Mouse (Mus musculus): Measurements from ENCODE around the gene Tspoap1. TPM values are rescaled to one million over a fixed set of nuclear protein-coding genes. Genes with fewer than 3 reads are reported as not detected.

The Tspoap1 gene
- polyA plus RNA-seq, 1 experiment, result 0.04 TPM

GRCm38 (mm10) chr11:87735691-87736090 is 24.6 kb upstream of the Tspoap1 start:
- H3K4me3 ChIP-seq, result peak overlapping the region; percentile 91
- TF ChIP-seq MYOG (IDR thresholded peaks at IDR 0.05; ENCODE audit: control insufficient read depth in 1 of 3, insufficient read depth in 1 of 3, insufficient read length in 2 of 3, low read depth in 2 of 3) (no peak), REST (IDR thresholded peaks at IDR 0.05; ENCODE audit: insufficient read depth, insufficient read length) (no peak), POLR2AphosphoS2 (IDR thresholded peaks at IDR 0.05; ENCODE audit: insufficient read length, low read depth) (no peak), POLR2A (IDR thresholded peaks at IDR 0.05; ENCODE audit: insufficient read length, low read depth) (no peak), SRF (IDR thresholded peaks at IDR 0.05; ENCODE audit: control insufficient read depth, insufficient read length, low read depth) (no peak), MYOD1 (IDR thresholded peaks at IDR 0.05; ENCODE audit: control insufficient read depth in 1 of 3, insufficient read length in 2 of 3, low read depth in 2 of 3) (no peak), E2F4 (IDR thresholded peaks at IDR 0.05; ENCODE audit: insufficient read depth) (no peak), CEBPB (IDR thresholded peaks at IDR 0.05; ENCODE audit: insufficient read depth, poor library complexity, severe bottlenecking) (no peak)
- H3K36me3 ChIP-seq (ENCODE audit: control insufficient read depth, insufficient read depth), result peaks cover 13% of the 10 kb centered on the region
- H3K4me2 ChIP-seq (ENCODE audit: low read depth), result no peak overlapping the region
- H3K27me3 ChIP-seq (ENCODE audit: control insufficient read depth, insufficient read depth, insufficient read length), result peaks cover 7% of the 10 kb centered on the region
- no peak overlapping the region for H3ac ChIP-seq (ENCODE audit: control insufficient read depth, insufficient read length)
- H3K79me2 ChIP-seq (ENCODE audit: control insufficient read depth, insufficient read depth), result peaks cover 13% of the 10 kb centered on the region

DNA sequence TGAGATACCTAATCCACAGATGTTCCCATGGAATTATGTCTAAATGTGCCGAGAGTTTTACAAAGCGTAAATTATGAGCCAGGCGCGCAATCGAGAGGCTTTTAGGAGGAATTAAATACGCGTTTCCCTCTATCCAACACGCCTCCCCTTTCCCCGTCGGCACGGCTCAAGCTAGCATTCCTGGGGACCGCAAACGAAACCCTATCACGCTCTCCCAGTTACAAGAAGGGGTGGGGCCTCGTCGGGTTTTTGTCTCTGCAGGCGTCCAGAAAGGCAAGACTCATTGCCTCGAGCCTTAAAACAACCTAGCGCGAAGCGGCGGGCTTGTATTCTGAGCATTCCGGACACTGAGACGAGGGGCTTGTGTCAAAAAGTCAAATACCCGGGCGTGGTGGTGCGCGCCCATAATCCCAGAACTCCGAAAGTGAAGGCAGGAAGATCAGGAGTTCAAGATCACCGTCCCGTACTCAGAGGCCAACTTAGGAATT is 23.6 kb upstream of the Tspoap1 start:
- H3K27me3 ChIP-seq (ENCODE audit: control insufficient read depth, insufficient read depth, insufficient read length), result peaks cover 7% of the 10 kb centered on the region
- H3K4me2 ChIP-seq (ENCODE audit: low read depth), result peak overlapping the region; percentile 80
- peak overlapping the region; percentile 91 for H3K4me3 ChIP-seq
- TF ChIP-seq TCF3 (IDR thresholded peaks at IDR 0.05; ENCODE audit: insufficient read length, low read depth), result no peak
- H3ac ChIP-seq (ENCODE audit: control insufficient read depth, insufficient read length), result peak overlapping the region; percentile 56
- H3K79me2 ChIP-seq (ENCODE audit: control insufficient read depth, insufficient read depth), result peaks cover 13% of the 10 kb centered on the region
- H3K36me3 ChIP-seq (ENCODE audit: control insufficient read depth, insufficient read depth), result peaks cover 14% of the 10 kb centered on the region

DNA sequence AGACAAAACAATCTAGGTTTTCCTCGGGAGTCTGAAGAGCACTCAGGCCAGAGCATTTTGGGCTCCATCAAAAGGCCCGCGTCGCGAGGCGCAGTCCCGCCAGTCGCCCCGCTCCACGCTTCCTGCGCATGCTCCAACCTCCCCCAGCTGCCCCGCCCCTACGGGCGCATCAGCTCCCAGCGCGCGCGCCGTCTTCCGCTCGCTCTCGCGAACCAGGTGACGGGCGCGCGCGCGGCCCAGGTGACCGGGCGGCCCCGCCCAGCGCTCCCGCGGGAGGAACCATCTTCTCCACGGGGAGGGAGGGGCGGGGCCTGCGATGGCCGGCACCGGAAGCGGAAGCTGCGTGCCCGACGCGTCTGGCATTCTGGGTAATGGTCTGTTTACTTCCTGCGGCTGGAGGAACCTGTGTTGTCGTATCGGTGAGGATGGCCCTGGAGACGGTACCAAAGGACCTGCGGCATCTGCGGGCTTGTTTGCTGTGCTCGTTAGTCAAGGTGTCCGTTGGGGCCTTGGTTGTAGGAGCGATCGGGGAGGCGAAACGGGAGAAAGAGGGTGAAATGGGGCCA is 23.1 kb upstream of the Tspoap1 start, which contains the start of gene Supt4a:
Gene Supt4a (plus strand): TSS at position 378 of the 566 bp plus-strand sequence.
- H3K27me3 ChIP-seq (ENCODE audit: control insufficient read depth, insufficient read depth, insufficient read length), result peaks cover 7% of the 10 kb centered on the region
- TF ChIP-seq MYOG (IDR thresholded peaks at IDR 0.05; ENCODE audit: control insufficient read depth in 1 of 3, insufficient read depth in 1 of 3, insufficient read length in 2 of 3, low read depth in 2 of 3), result peak in 2 of 3 experiments; percentile 30 to 46
- TF ChIP-seq REST (IDR thresholded peaks at IDR 0.05; ENCODE audit: insufficient read depth, insufficient read length), result no peak
- TF ChIP-seq TCF3 (IDR thresholded peaks at IDR 0.05; ENCODE audit: insufficient read length, low read depth), result no peak
- TF ChIP-seq USF1 (IDR thresholded peaks at IDR 0.05; ENCODE audit: low read depth), result no peak
- TF ChIP-seq MYOD1 (IDR thresholded peaks at IDR 0.05; ENCODE audit: control insufficient read depth in 1 of 3, insufficient read length in 2 of 3, low read depth in 2 of 3), result peak in 1 of 3 experiments; percentile 60
- peak; percentile 60 for TF ChIP-seq E2F4 (IDR thresholded peaks at IDR 0.05; ENCODE audit: insufficient read depth)
- peak; percentile 59 for TF ChIP-seq POLR2A (IDR thresholded peaks at IDR 0.05; ENCODE audit: insufficient read length, low read depth)
- no peak for TF ChIP-seq MAX (IDR thresholded peaks at IDR 0.05; ENCODE audit: low read depth)
- TF ChIP-seq TCF12 (IDR thresholded peaks at IDR 0.05; ENCODE audit: insufficient read depth, poor library complexity, severe bottlenecking), result no peak
- peak; percentile 66 for TF ChIP-seq POLR2AphosphoS2 (IDR thresholded peaks at IDR 0.05; ENCODE audit: insufficient read length, low read depth)
- no peak for TF ChIP-seq CEBPB (IDR thresholded peaks at IDR 0.05; ENCODE audit: insufficient read depth, poor library complexity, severe bottlenecking)
- TF ChIP-seq SRF (IDR thresholded peaks at IDR 0.05; ENCODE audit: control insufficient read depth, insufficient read length, low read depth), result no peak

GRCm38 (mm10) chr11:87743691-87744090 is 16.6 kb upstream of the Tspoap1 start:
- Histone ChIP-seq H3K36me3 (ENCODE audit: control insufficient read depth, insufficient read depth) (peaks cover 34% of the 10 kb centered on the region), H3K4me3 (no peak overlapping the region), H3K27me3 (ENCODE audit: control insufficient read depth, insufficient read depth, insufficient read length) (no peaks in the 10 kb centered on the region), H3ac (ENCODE audit: control insufficient read depth, insufficient read length) (no peak overlapping the region), H3K79me2 (ENCODE audit: control insufficient read depth, insufficient read depth) (peaks cover 2% of the 10 kb centered on the region), H3K4me2 (ENCODE audit: low read depth) (no peak overlapping the region)
- TF ChIP-seq MYOD1 (IDR thresholded peaks at IDR 0.05; ENCODE audit: control insufficient read depth in 1 of 3, insufficient read length in 2 of 3, low read depth in 2 of 3), result no peak
- TF ChIP-seq POLR2AphosphoS2 (IDR thresholded peaks at IDR 0.05; ENCODE audit: insufficient read length, low read depth), result no peak
- TF ChIP-seq REST (IDR thresholded peaks at IDR 0.05; ENCODE audit: insufficient read depth, insufficient read length), result no peak
- no peak for TF ChIP-seq TCF12 (IDR thresholded peaks at IDR 0.05; ENCODE audit: insufficient read depth, poor library complexity, severe bottlenecking)
- no peak for TF ChIP-seq POLR2A (IDR thresholded peaks at IDR 0.05; ENCODE audit: insufficient read length, low read depth)
- TF ChIP-seq CEBPB (IDR thresholded peaks at IDR 0.05; ENCODE audit: insufficient read depth, poor library complexity, severe bottlenecking), result no peak
- no peak for TF ChIP-seq USF1 (IDR thresholded peaks at IDR 0.05; ENCODE audit: low read depth)
- TF ChIP-seq MAX (IDR thresholded peaks at IDR 0.05; ENCODE audit: low read depth), result no peak
- no peak for TF ChIP-seq MYOG (IDR thresholded peaks at IDR 0.05; ENCODE audit: control insufficient read depth in 1 of 3, insufficient read depth in 1 of 3, insufficient read length in 2 of 3, low read depth in 2 of 3)
- no peak for TF ChIP-seq E2F4 (IDR thresholded peaks at IDR 0.05; ENCODE audit: insufficient read depth)
- TF ChIP-seq SRF (IDR thresholded peaks at IDR 0.05; ENCODE audit: control insufficient read depth, insufficient read length, low read depth), result no peak
- no peak for TF ChIP-seq TCF3 (IDR thresholded peaks at IDR 0.05; ENCODE audit: insufficient read length, low read depth)

More for the DNA sequence above, 23.1 kb upstream of the Tspoap1 start, which contains the start of gene Supt4a:
- H3K4me3 ChIP-seq, result peak within 1 kb of the TSS; percentile 91
- peak within 1 kb of the TSS; percentile 56 for H3ac ChIP-seq (ENCODE audit: control insufficient read depth, insufficient read length)
- H3K79me2 ChIP-seq (ENCODE audit: control insufficient read depth, insufficient read depth), result peaks cover 13% of the 10 kb centered on the region
- H3K4me2 ChIP-seq (ENCODE audit: low read depth), result peak within 1 kb of the TSS; percentile 86
- H3K36me3 ChIP-seq (ENCODE audit: control insufficient read depth, insufficient read depth), result peaks cover 18% of the 10 kb centered on the region

GRCm38 (mm10) chr11:87744964-87745363 is 15.4 kb upstream of the Tspoap1 start:
- H3K27me3 ChIP-seq (ENCODE audit: control insufficient read depth, insufficient read depth, insufficient read length), result no peaks in the 10 kb centered on the region
- H3K4me3 ChIP-seq, result no peak overlapping the region
- TF ChIP-seq E2F4 (IDR thresholded peaks at IDR 0.05; ENCODE audit: insufficient read depth), result no peak
- no peak for TF ChIP-seq SRF (IDR thresholded peaks at IDR 0.05; ENCODE audit: control insufficient read depth, insufficient read length, low read depth)
- TF ChIP-seq TCF12 (IDR thresholded peaks at IDR 0.05; ENCODE audit: insufficient read depth, poor library complexity, severe bottlenecking), result no peak
- no peak for TF ChIP-seq CEBPB (IDR thresholded peaks at IDR 0.05; ENCODE audit: insufficient read depth, poor library complexity, severe bottlenecking)
- no peak for TF ChIP-seq MYOG (IDR thresholded peaks at IDR 0.05; ENCODE audit: control insufficient read depth in 1 of 3, insufficient read depth in 1 of 3, insufficient read length in 2 of 3, low read depth in 2 of 3)
- no peak for TF ChIP-seq REST (IDR thresholded peaks at IDR 0.05; ENCODE audit: insufficient read depth, insufficient read length)
- TF ChIP-seq POLR2AphosphoS2 (IDR thresholded peaks at IDR 0.05; ENCODE audit: insufficient read length, low read depth), result no peak
- no peak for TF ChIP-seq MYOD1 (IDR thresholded peaks at IDR 0.05; ENCODE audit: control insufficient read depth in 1 of 3, insufficient read length in 2 of 3, low read depth in 2 of 3)
- TF ChIP-seq TCF3 (IDR thresholded peaks at IDR 0.05; ENCODE audit: insufficient read length, low read depth), result no peak
- no peak for TF ChIP-seq MAX (IDR thresholded peaks at IDR 0.05; ENCODE audit: low read depth)
- no peak for TF ChIP-seq USF1 (IDR thresholded peaks at IDR 0.05; ENCODE audit: low read depth)
- no peak for TF ChIP-seq POLR2A (IDR thresholded peaks at IDR 0.05; ENCODE audit: insufficient read length, low read depth)
- H3ac ChIP-seq (ENCODE audit: control insufficient read depth, insufficient read length), result no peak overlapping the region
- no peak overlapping the region for H3K4me2 ChIP-seq (ENCODE audit: low read depth)
- peaks cover 28% of the 10 kb centered on the region for H3K36me3 ChIP-seq (ENCODE audit: control insufficient read depth, insufficient read depth)
- H3K79me2 ChIP-seq (ENCODE audit: control insufficient read depth, insufficient read depth), result no peaks in the 10 kb centered on the region
